Mouse (Mus musculus) induced T-regulatory cell, adult 2 months (primary cell): Measurements from ENCODE around the gene Tro.

Experiments
- DNase-seq: peaks from one replicate; pipeline ENCODE4 v3.0.0-alpha.2; 2012; ENCODE audit warnings: low read depth

Tro gene

DNA sequence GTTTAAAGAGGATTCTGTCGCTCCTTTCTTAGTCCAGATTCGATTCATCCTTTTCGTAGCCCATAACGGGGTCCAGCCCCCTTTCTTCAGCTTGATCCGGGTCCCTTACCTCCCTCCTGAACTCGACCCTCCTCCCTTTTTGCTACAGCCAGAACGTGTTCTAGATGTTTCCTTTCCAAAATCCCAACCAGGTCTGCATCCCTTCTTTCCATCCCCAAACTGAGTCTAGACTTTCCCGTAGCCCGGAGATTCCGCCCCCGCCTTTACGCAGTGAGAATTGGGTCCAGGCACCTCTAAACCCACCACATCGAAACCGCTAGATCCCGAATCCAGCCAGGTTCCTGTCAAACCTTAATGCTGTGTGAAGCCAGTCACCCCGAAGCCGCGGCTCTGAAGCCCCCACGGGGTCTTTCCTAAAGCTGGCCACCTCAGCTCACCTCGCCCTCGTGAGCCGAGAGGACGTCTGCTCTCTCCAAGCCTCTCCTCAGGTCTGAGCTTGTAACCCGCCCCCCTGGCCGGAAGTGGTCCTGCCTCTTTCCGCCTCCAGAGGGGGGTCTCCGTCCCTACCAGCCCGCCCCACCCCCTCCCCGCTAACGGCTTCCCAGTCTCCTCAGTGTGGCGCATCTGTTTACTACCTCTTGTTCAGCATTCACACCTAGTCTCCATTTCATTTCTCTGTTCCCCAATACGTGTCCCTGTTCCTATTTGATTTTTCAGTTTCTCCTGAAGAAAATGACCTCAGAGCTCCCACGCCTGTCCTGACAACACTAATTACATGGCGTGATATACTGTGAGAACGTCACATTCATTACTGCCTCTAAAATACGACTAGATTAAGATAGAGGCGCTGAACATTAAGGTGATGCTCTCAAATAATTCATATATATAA, at the start of gene Tro:
TSS of gene Tro (minus strand) at position 676 of the 889 bp plus-strand sequence.
- no peak for DNase-seq

DNA sequence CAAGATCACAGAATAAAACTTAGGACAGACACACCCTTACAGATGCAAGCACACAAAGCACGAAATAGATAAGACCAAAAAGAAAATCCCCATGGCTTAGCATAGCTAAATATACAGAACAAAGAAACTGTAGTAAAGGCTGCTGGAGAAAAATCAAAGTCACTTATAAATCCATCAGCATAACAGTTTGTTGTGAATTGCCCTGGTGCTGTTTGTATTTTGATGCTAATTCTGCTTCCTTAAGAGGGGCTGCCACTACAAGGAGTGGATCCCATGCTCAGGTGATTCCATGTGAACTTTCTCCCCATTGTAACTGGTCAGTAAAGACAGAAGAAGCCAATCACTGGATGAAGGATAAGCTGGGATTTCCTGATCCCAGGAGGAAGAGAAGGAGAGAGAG, 20.1 kb upstream of the Tro start:
- no peak for DNase-seq

DNA sequence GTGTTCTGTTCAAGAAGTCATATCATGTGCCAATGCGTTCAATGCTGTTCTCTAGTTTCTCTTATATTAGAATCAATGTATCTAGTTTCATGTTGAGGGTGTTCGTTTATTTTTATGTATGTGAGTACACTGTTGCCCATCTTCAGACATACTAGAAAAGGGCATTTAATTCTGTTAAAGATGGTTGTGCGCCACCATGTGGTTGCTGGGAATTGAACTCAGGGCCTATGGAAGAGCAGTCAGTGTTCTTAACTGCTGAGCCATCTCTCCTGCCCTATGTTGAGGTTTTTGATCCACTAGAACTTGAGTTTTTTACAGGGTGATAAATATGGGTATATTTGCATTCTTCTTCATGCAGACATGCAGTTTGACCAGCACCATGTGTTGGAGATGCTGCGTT, 5.4 kb upstream of the Tro start:
- peak; percentile 16 for DNase-seq

DNA sequence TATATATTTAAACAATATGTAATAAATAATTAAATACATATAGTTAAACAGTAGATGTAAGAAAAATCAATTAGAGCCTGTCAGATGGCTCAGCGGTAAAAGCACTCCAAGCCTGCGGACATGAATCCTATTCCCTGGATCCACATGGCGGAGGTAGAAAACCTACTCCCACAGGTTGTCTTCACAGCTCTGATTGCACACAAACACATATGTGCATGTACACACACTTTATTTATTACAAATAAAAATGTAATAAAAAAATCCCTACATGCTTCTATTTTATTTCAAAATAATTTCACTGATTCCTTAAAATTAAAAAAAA, 375 bp upstream of the Tro start:
- DNase-seq = no peak

DNA sequence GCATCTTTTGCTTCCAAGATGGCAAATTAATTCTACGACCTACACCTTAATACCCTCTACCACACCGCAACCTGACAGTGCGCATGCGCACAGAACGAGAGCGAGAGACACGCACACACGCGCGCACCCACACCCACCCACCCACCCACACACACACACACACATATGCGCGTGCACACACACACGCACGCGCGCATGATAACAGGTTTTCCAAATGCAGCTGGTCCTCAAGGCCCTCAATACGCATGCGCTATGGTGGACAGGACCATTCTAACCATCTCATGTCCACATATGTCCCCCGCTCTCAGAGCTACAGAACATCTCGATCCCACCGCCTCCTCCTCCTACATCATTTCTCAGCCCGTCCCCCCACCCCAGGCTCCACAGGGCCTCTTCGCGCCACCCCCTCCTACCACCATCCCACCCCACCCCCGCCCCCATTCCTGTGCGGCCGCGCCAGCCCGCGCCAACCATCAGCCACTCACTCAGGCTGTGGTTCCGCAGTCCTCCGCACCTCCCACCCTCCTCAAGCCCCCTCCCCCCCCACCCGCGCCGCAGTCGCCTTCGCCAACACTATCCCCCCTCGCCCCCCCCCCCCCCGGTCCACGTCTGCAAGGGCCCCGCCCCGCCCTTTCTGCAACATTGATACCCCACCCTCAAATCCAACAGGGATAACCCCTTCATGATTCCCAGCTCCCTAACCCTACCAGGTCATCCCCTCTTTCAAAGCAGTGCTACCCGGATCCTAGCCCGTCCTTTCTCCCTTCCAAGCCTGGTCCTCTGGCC, 1.1 kb downstream of the Tro start:
- DNase-seq = no peak

DNA sequence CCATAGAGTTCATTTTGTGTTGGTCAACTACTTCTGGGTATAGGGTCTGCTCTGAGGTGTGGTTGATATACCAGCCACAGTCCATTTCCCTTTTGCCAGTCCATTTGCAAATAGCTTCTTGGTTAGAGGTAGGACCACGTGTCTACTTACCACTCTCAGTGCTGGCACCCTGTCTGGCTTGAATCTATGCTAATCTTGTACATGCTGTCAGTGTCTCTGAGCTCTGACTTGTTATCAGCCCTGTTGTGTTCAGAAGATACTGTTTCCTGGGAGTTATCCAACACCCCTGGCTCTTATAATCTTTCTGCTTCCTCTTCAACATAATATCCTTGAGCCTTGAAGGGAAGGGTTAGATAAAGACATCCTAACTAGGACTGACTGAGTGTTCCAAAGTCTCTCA, 21.0 kb downstream of the Tro start:
- no peak for DNase-seq

DNA sequence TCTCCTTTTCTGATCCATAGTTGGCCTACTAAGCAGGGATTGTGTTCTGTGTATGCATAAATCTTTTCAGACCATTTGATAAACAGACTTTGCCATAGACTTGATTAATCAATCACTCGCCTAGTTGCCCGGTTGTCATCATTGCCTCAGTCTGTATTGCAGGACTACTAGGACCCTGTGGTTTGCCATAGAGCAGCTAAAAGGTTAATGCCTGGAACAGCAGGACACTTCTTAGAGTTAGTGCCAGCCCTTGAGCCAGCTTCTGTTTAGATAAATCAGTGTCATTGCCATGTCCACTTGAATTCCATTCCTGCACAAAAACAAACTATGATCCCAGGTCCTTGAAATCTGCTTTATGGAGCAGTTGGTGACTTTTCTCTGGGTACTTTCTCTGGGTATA, 58.5 kb downstream of the Tro start:
- no peak for DNase-seq
